Mouse (Mus musculus) limb, embryonic 10.5 days (tissue): Measurements from ENCODE around the gene Vmn1r44. TPM values are rescaled to one million over a fixed set of nuclear protein-coding genes. Genes with fewer than 3 reads are reported as not detected.
"Not testable (repeated sequence)": the region's sequence is repeated elsewhere in the genome, so short reads cannot be mapped to it uniquely, and the experiment has no call there.

Source experiments
- DNase-seq: peaks from one replicate; pipeline ENCODE4 v3.0.0-alpha.2; 2017; ENCODE audit warnings: low spot score
- H3K27ac ChIP-seq: fragments of 300-500 bp; sonication (generic); 2 replicates; pipeline ENCODE4 v1.5.1; 2016; ENCODE audit warnings: mild to moderate bottlenecking
- H3K27me3 ChIP-seq: fragments of 300-500 bp; sonication (generic); 2 replicates; pipeline ENCODE4 v1.6.1; 2016; ENCODE audit warnings: low read depth, mild to moderate bottlenecking; ENCODE audit not compliant: poor library complexity, severe bottlenecking
- H3K36me3 ChIP-seq: fragments of 300-500 bp; sonication (generic); 2 replicates; pipeline ENCODE4 v1.6.1; 2016; ENCODE audit warnings: mild to moderate bottlenecking, moderate library complexity
- H3K4me1 ChIP-seq: fragments of 300-500 bp; sonication (generic); 2 replicates; pipeline ENCODE4 v1.6.1; 2016
- H3K4me3 ChIP-seq: fragments of 300-500 bp; sonication (generic); 2 replicates; pipeline ENCODE4 v1.5.1; 2016; ENCODE audit warnings: mild to moderate bottlenecking, moderate library complexity
- H3K9me3 ChIP-seq: fragments of 300-500 bp; sonication (generic); replicated peaks from 2 replicates; pipeline ENCODE4 v1.6.1; 2016; ENCODE audit warnings: mild to moderate bottlenecking
- WGBS: fragments of 180-500 bp; shearing (Covaris S2); methylation state at CpG from one replicate; pipeline ENCODE4 v1.1.7; 2016; 5-methylcytosine and 5-hydroxymethylcytosine counted together
- polyA plus RNA-seq: library from polyadenylated mRNA; unstranded; fragments of >200 nt; fragmentation: Nextera tagmentation; extraction: Ambion mirVana; gene quantifications from 2 replicates; pipeline ENCODE4 v1.2.1, GENCODE M21; 2016

The Vmn1r44 gene
- polyA plus RNA-seq: not detected in 2 replicates

GRCm38 (mm10) chr6:89883360-89883759 is at the start of gene Vmn1r44:
Vmn1r44 (plus strand) TSS chr6:89883660.
- H3K36me3 ChIP-seq: no peaks in the 10 kb centered on the region
- H3K4me3 ChIP-seq: no peak within 1 kb of the TSS
- DNase-seq: no peak
- H3K27ac ChIP-seq: no peak within 1 kb of the TSS
- H3K9me3 ChIP-seq: no peaks in the 10 kb centered on the region
- H3K27me3 ChIP-seq: no peaks in the 10 kb centered on the region
- H3K4me1 ChIP-seq: no peaks in the 10 kb centered on the region
- 90% methylated on average over 1 of the region's 1 CpGs for WGBS

DNA sequence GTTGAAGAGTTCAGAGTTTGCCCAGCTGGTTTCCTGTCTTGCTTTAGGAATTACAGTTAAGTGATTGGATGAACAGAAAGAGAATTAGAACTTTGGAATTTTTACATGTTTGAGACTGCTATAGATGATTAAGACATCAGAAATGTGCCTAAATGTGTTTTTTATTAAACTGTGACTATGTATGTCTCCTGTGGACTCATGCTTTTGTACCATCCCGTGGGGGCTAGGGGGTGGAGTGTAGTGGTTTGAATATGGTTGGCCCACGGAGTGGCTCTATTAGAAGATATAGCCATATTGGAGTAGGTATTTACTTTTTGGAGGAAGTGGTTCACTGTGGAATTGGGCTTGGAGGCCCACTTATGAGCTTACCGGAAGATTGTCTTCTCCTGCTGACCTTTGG is 25.9 kb upstream of the Vmn1r44 start:
- 82% methylated on average over 3 of the region's 3 CpGs for WGBS
- H3K27me3 ChIP-seq: no peaks in the 10 kb centered on the region

DNA sequence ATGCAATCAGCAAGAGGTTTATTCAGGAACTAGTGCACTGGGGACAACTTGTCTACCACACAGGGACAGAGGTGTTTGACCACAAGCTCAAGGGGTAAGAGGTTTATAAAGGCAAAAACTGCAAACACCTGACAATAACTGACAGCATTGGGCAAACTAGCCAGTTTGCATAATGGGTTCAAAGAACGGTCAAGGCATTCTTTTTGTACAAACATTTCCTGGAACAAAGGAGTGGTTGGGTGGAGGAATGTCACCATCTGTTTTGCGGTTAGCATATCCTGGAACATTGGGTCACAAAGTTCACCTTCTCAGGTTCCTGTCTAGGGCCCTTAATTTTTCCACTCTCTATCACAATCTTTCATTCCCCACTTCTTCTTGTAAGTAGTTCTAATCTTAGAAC is 23.6 kb upstream of the Vmn1r44 start:
- no peaks in the 10 kb centered on the region for H3K36me3 ChIP-seq
- H3K4me3 ChIP-seq: no peak overlapping the region
- no peaks in the 10 kb centered on the region for H3K4me1 ChIP-seq
- no peak overlapping the region for H3K27ac ChIP-seq
- no peaks in the 10 kb centered on the region for H3K27me3 ChIP-seq
- 81% methylated on average over 2 of the region's 2 CpGs for WGBS
- DNase-seq: no peak
- H3K9me3 ChIP-seq: peaks cover 1% of the 10 kb centered on the region; the same call in 1 of the 2 replicates

More for the DNA sequence above, 25.9 kb upstream of the Vmn1r44 start:
- Histone ChIP-seq H3K36me3 (no peaks in the 10 kb centered on the region), H3K27ac (no peak overlapping the region), H3K9me3 (peaks cover 1% of the 10 kb centered on the region; the same call in 1 of the 2 replicates), H3K4me3 (no peak overlapping the region), H3K4me1 (no peaks in the 10 kb centered on the region)
- DNase-seq: no peak

- Histone ChIP-seq H3K9me3 (peaks cover 5% of the 10 kb centered on the region; the same call in 1 of the 2 replicates), H3K36me3 (no peaks in the 10 kb centered on the region), H3K4me3 (no peak overlapping the region), H3K4me1 (no peaks in the 10 kb centered on the region), H3K27me3 (no peaks in the 10 kb centered on the region), H3K27ac (no peak overlapping the region)
- DNase-seq: no peak
- 83% methylated on average over 4 of the region's 4 CpGs for WGBS
Measured at GRCm38 (mm10) chr6:89863792-89864191, 19.7 kb upstream of the Vmn1r44 start.

DNA sequence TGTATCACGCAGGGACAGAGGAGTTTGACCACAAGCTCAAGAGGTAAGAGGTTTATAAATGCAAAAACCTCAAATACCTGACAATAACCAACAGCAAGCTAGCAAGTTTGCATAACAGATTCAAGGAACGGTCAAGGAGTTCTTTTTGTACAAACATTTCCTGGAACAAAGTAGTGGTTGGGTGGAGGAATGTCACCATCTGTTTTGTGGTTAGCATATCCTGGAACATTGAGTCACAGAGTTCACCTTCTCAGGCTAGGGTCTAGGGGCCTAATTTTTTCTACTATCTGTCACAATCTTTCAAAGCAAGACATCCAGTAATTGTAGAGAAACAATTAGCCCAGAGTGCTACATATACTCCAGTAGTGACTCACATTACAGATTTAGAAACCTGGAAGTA is 16.2 kb upstream of the Vmn1r44 start:
- H3K4me1 ChIP-seq: no peaks in the 10 kb centered on the region
- DNase-seq: no peak
- H3K27me3 ChIP-seq: no peaks in the 10 kb centered on the region
- no peaks in the 10 kb centered on the region for H3K36me3 ChIP-seq
- WGBS: 95% methylated on average over 2 of the region's 2 CpGs
- H3K4me3 ChIP-seq: no peak overlapping the region
- 0 out of 2 replicates have a peak, but pooled peaks cover 3% of the 10 kb centered on the region for H3K9me3 ChIP-seq
- no peak overlapping the region for H3K27ac ChIP-seq

DNA sequence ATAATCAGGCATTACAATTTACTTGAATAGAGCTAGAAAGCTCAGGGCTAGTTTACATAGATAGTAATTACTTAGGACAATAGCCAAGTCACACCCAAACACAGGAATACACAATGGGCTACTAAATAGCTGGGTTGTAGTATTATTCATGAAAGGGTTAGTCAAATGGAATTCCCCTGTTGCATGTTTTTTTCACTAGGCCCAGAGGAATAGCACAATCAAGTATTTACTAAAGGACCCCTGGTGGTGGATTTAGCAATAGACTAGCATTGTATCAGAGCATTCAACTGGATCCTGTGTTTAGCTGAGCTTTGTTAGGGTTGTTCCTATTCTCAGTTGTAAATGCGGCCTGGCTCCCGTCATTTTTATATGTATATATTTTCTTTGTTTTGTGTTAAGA is 15.5 kb upstream of the Vmn1r44 start:
- Histone ChIP-seq H3K9me3 (0 out of 2 replicates have a peak, but pooled peaks cover 3% of the 10 kb centered on the region), H3K27ac (no peak overlapping the region), H3K36me3 (no peaks in the 10 kb centered on the region), H3K4me3 (no peak overlapping the region), H3K27me3 (no peaks in the 10 kb centered on the region), H3K4me1 (no peaks in the 10 kb centered on the region)
- WGBS: 96% methylated on average over 2 of the region's 2 CpGs
- DNase-seq: no peak

- 84% methylated on average over 3 of the region's 3 CpGs for WGBS
Measured at GRCm38 (mm10) chr6:89876313-89876712, 7.1 kb upstream of the Vmn1r44 start, which contains the start of the genes Vmn1r42 and Vmn1r43. Vmn1r42 (minus strand) TSS chr6:89876413. Vmn1r43 (minus strand) TSS chr6:89876413.

GRCm38 (mm10) chr6:89876963-89877362 is 6.5 kb upstream of the Vmn1r44 start:
- no peak overlapping the region for H3K27ac ChIP-seq
- DNase-seq: no peak
- no peaks in the 10 kb centered on the region for H3K36me3 ChIP-seq
- WGBS: 82% methylated on average over 2 of the region's 2 CpGs
- no peak overlapping the region for H3K4me3 ChIP-seq
- H3K4me1 ChIP-seq: no peaks in the 10 kb centered on the region
- no peaks in the 10 kb centered on the region for H3K27me3 ChIP-seq
- H3K9me3 ChIP-seq: no peaks in the 10 kb centered on the region

More at GRCm38 (mm10) chr6:89876313-89876712, 7.1 kb upstream of the Vmn1r44 start, which contains the start of the genes Vmn1r42 and Vmn1r43:
- not testable (repeated sequence) for H3K36me3 ChIP-seq, H3K4me3 ChIP-seq, H3K4me1 ChIP-seq, H3K9me3 ChIP-seq, DNase-seq, H3K27ac ChIP-seq, H3K27me3 ChIP-seq

DNA sequence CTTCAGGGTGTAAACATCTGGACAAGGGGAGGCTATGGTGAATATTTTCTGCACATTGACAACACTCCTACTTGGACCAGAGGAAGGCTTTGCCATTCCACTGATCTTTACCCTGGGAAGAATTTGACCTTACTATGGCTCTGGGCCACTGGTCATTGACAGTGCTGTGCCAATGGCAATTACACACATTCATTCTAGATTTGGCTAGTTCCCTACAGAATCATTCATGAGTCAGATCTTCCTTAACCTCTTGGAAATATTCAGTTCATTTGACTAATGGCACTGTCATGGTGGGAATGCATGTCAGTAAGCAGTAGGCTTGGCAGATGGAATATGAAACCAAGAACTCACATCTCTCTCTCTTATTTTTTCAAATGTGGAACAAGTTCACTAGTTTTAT is 2.6 kb upstream of the Vmn1r44 start:
- H3K4me3 ChIP-seq: no peak overlapping the region
- H3K27ac ChIP-seq: no peak overlapping the region
- no peaks in the 10 kb centered on the region for H3K36me3 ChIP-seq
- H3K27me3 ChIP-seq: no peaks in the 10 kb centered on the region
- no peak for DNase-seq
- H3K9me3 ChIP-seq: no peaks in the 10 kb centered on the region
- no peaks in the 10 kb centered on the region for H3K4me1 ChIP-seq

DNA sequence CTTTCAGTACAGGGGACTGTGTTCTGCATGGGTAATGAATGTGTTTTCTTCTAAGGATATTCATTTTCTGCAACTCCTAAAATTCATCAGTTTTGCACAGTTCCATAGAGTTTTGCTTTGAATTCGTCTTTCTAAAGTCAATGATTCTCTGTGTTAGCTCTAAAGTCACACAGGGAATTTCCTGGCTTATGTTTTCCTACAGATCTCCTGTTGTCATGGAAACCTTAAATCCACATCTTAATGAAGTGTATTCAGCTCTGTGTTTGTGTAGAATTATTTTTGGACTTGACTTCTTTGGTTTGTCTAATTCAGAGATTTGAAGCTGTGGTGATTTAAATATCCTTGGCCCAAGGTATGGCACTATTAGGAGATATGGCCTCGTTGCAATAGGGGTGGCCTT is 352 bp downstream of the Vmn1r44 start:
- no peak for DNase-seq
- 68% methylated on average over 2 of the region's 2 CpGs for WGBS
- no peak overlapping the region for H3K4me3 ChIP-seq
- no peaks in the 10 kb centered on the region for H3K27me3 ChIP-seq
- no peaks in the 10 kb centered on the region for H3K4me1 ChIP-seq
- no peaks in the 10 kb centered on the region for H3K9me3 ChIP-seq
- H3K36me3 ChIP-seq: no peaks in the 10 kb centered on the region
- no peak overlapping the region for H3K27ac ChIP-seq

DNA sequence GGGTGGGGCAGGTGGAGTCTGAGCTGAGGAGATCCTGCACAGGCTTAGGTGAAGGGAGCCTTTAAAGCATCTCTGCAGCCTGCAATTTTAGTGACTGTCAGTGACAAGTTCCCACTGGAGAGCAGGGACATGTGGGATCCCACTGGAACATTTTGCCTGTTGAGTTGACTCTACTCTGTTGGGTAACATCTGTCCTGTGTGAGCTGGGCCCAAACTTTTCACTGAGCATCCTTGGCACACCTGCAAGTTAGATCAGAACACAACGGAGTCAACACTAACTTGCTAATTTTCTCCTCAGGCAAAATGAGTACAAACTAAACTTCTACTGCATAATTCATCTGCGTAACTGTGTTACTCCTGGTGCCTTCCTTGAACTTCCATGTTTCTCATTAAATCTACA is 57.0 kb downstream of the Vmn1r44 start, which contains the start of gene Vmn1r45:
TSS of gene Vmn1r45 (minus strand) at position 101 of the 400 bp plus-strand sequence.
- H3K36me3 ChIP-seq, H3K27ac ChIP-seq, H3K27me3 ChIP-seq, H3K4me1 ChIP-seq, H3K9me3 ChIP-seq, DNase-seq, H3K4me3 ChIP-seq: not testable (repeated sequence)
- 87% methylated on average over 2 of the region's 2 CpGs for WGBS

DNA sequence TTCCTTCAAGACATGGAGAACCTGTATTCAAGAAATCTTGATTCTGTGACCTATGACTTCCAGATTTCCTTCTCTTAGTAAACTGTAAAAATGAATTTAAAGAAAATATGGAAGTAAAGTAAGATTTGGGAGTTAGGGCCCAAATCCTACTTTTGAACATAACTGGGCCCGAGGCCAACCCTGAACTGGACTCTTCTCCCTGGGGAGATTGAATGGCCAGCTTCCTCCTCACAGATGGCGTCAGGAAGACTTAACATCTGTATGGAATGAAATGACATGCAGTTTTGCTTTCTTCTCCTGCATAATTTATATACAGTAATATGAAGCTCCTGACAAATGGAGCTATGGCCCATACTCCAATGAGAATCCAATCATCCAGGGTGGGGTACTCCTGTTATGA is 57.5 kb downstream of the Vmn1r44 start:
- H3K27me3 ChIP-seq: no peaks in the 10 kb centered on the region
- no peaks in the 10 kb centered on the region for H3K9me3 ChIP-seq
- H3K4me1 ChIP-seq: no peaks in the 10 kb centered on the region
- H3K27ac ChIP-seq: no peak overlapping the region
- no peaks in the 10 kb centered on the region for H3K36me3 ChIP-seq
- no peak for DNase-seq
- no peak overlapping the region for H3K4me3 ChIP-seq
- 93% methylated on average over 2 of the region's 2 CpGs for WGBS
